Mouse (Mus musculus) bone marrow, adult 2 months (tissue): ENCODE data around the gene Dagla.

Experiments
- CTCF ChIP-seq: fragments of 200-500 bp; IDR thresholded peaks from 2 replicates; pipeline ENCODE4 v1.5.1; 2011; ENCODE audit warnings: low read length, control low read depth; ENCODE audit not compliant: control insufficient read depth, insufficient read depth
- POLR2A ChIP-seq: fragments of 200-500 bp; IDR thresholded peaks from 2 replicates; pipeline ENCODE4 v1.6.1; 2011; ENCODE audit warnings: low read depth, mild to moderate bottlenecking, control low read depth, low read length, borderline replicate concordance; ENCODE audit not compliant: control insufficient read depth

GRCm38 (mm10) chr19:10242916-10243315 lies 61.8 kb downstream of the Dagla start:
- TF ChIP-seq CTCF (no peak), POLR2A (no peak)
